Mouse (Mus musculus): ENCODE measurements around the gene Rbm7. TPM values are rescaled to one million over a fixed set of nuclear protein-coding genes. Genes with fewer than 3 reads are reported as not detected.

Gene Rbm7
- total RNA-seq, 4 experiments from 2014 or later, result 18.4 to 21.5 (median 21.0) TPM

Small RNAs within 50 kb of the gene (microRNA-seq; reads per million reads assigned to microRNA genes)
- gene Gm23653, result not detected

Other genes with a start within 250 kb of the Rbm7 start
- 1 to 10 TPM; 1.1 to 2.6 (median 1.8) TPM for gene Nxpe2, start 141.8 kb downstream of the Rbm7 start, total RNA-seq (2022)
- gene Rexo2, start 14.7 kb downstream of the Rbm7 start, total RNA-seq (2022), result 10 to 100 TPM; 63.5 to 72.7 (median 67.9) TPM
- gene Gm5617, start 143 bp upstream of the Rbm7 start, total RNA-seq (2022), result 10 to 100 TPM; 42.6 to 52.1 (median 44.2) TPM
- 1 to 10 TPM; 3.2 to 5.2 (median 4.3) TPM for gene Nnmt, start 109.9 kb upstream of the Rbm7 start, total RNA-seq (2022)